Mouse (Mus musculus): ENCODE data around the gene Syt11. TPM values are rescaled to one million over a fixed set of nuclear protein-coding genes. Genes with fewer than 3 reads are reported as not detected.
A peak's percentile ranks its signal among the peaks of the same experiment; 100 is the strongest.
"Not testable (repeated sequence)": the region's sequence is repeated elsewhere in the genome, so short reads cannot be mapped to it uniquely, and the experiment has no call there.

Gene Syt11
- polyA plus RNA-seq, 1 experiment, result 9.5 TPM

- H3K4me1 ChIP-seq (ENCODE audit: control insufficient read depth, insufficient read depth, low read length), result no peaks in the 10 kb centered on the region
- H3K9ac ChIP-seq (ENCODE audit: low read depth, poor library complexity, severe bottlenecking), result peak overlapping the region; percentile 56
- H3K27me3 ChIP-seq (ENCODE audit: control insufficient read depth, insufficient read depth, low read length, poor library complexity, severe bottlenecking), result no peaks in the 10 kb centered on the region
- peak overlapping the region; percentile 94 for H3K4me3 ChIP-seq (ENCODE audit: low read depth, low read length)
- peaks cover 18% of the 10 kb centered on the region for H3K36me3 ChIP-seq (ENCODE audit: control insufficient read depth, insufficient read depth, low read length, poor library complexity, severe bottlenecking)
- TF ChIP-seq EP300 (IDR thresholded peaks at IDR 0.05; ENCODE audit: insufficient read depth, low read depth, low read length) (no peak), POLR2A (IDR thresholded peaks at IDR 0.05; ENCODE audit: insufficient read depth, low read length) (no peak), CTCF (IDR thresholded peaks at IDR 0.05; ENCODE audit: low read depth, low read length) (no peak)
- no peaks in the 10 kb centered on the region for H3K9me3 ChIP-seq (replicated peaks; ENCODE audit: control insufficient read depth, insufficient read depth, low read length, poor library complexity, severe bottlenecking)
- H3K27ac ChIP-seq (ENCODE audit: insufficient read depth, low read length), result no peak overlapping the region
These were observed 57.7 kb downstream of the Syt11 start for GRCm38 (mm10) chr3:88717198-88717798.

GRCm38 (mm10) chr3:88716399-88717197 lies 58.4 kb downstream of the Syt11 start, which contains the start of gene Rit1:
Gene Rit1 (plus strand): TSS chr3:88716838.
- TF ChIP-seq CTCF (IDR thresholded peaks at IDR 0.05; ENCODE audit: low read depth, low read length), result no peak
- TF ChIP-seq POLR2A (IDR thresholded peaks at IDR 0.05; ENCODE audit: insufficient read depth, low read length), result no peak
- TF ChIP-seq EP300 (IDR thresholded peaks at IDR 0.05; ENCODE audit: insufficient read depth, low read depth, low read length), result no peak
- H3K4me3 ChIP-seq (ENCODE audit: low read depth, low read length), result peak within 1 kb of the TSS; percentile 94

GRCm38 (mm10) chr3:88715716-88716115 lies 59.2 kb downstream of the Syt11 start:
- H3K4me1 ChIP-seq (ENCODE audit: control insufficient read depth, insufficient read depth, low read length); H3K4me3 ChIP-seq (ENCODE audit: low read depth, low read length); H3K27ac ChIP-seq (ENCODE audit: insufficient read depth, low read length); H3K9me3 ChIP-seq (replicated peaks; ENCODE audit: control insufficient read depth, insufficient read depth, low read length, poor library complexity, severe bottlenecking); H3K9ac ChIP-seq (ENCODE audit: low read depth, poor library complexity, severe bottlenecking); H3K27me3 ChIP-seq (ENCODE audit: control insufficient read depth, insufficient read depth, low read length, poor library complexity, severe bottlenecking): not testable (repeated sequence)
- peaks cover 33% of the 10 kb centered on the region for H3K36me3 ChIP-seq (ENCODE audit: control insufficient read depth, insufficient read depth, low read length, poor library complexity, severe bottlenecking)

More at GRCm38 (mm10) chr3:88716399-88717197, 58.4 kb downstream of the Syt11 start, which contains the start of gene Rit1:
- no peaks in the 10 kb centered on the region for H3K9me3 ChIP-seq (replicated peaks; ENCODE audit: control insufficient read depth, insufficient read depth, low read length, poor library complexity, severe bottlenecking)
- H3K27me3 ChIP-seq (ENCODE audit: control insufficient read depth, insufficient read depth, low read length, poor library complexity, severe bottlenecking), result no peaks in the 10 kb centered on the region
- peaks cover 24% of the 10 kb centered on the region for H3K36me3 ChIP-seq (ENCODE audit: control insufficient read depth, insufficient read depth, low read length, poor library complexity, severe bottlenecking)
- peak within 1 kb of the TSS; percentile 56 for H3K9ac ChIP-seq (ENCODE audit: low read depth, poor library complexity, severe bottlenecking)
- H3K27ac ChIP-seq (ENCODE audit: insufficient read depth, low read length), result no peak within 1 kb of the TSS
- no peaks in the 10 kb centered on the region for H3K4me1 ChIP-seq (ENCODE audit: control insufficient read depth, insufficient read depth, low read length)

- H3K27ac ChIP-seq (ENCODE audit: insufficient read depth, low read length), result no peak overlapping the region; the same call in 1 of the 2 replicates
- H3K4me3 ChIP-seq (ENCODE audit: low read depth, low read length), result no peak overlapping the region
- H3K9me3 ChIP-seq (replicated peaks; ENCODE audit: control insufficient read depth, insufficient read depth, low read length, poor library complexity, severe bottlenecking), result no peaks in the 10 kb centered on the region
- H3K9ac ChIP-seq (ENCODE audit: low read depth, poor library complexity, severe bottlenecking), result no peak overlapping the region
- no peak for TF ChIP-seq CTCF (IDR thresholded peaks at IDR 0.05; ENCODE audit: low read depth, low read length)
- H3K27me3 ChIP-seq (ENCODE audit: control insufficient read depth, insufficient read depth, low read length, poor library complexity, severe bottlenecking), result no peaks in the 10 kb centered on the region
- H3K36me3 ChIP-seq (ENCODE audit: control insufficient read depth, insufficient read depth, low read length, poor library complexity, severe bottlenecking), result peaks cover 41% of the 10 kb centered on the region
- no peaks in the 10 kb centered on the region for H3K4me1 ChIP-seq (ENCODE audit: control insufficient read depth, insufficient read depth, low read length)
These were observed 60.2 kb downstream of the Syt11 start for GRCm38 (mm10) chr3:88714725-88715124.

- H3K27ac ChIP-seq (ENCODE audit: insufficient read depth, low read length), result no peak overlapping the region
- TF ChIP-seq CTCF (IDR thresholded peaks at IDR 0.05; ENCODE audit: low read depth, low read length) (no peak), POLR2A (IDR thresholded peaks at IDR 0.05; ENCODE audit: insufficient read depth, low read length) (no peak), EP300 (IDR thresholded peaks at IDR 0.05; ENCODE audit: insufficient read depth, low read depth, low read length) (no peak)
- H3K27me3 ChIP-seq (ENCODE audit: control insufficient read depth, insufficient read depth, low read length, poor library complexity, severe bottlenecking), result no peaks in the 10 kb centered on the region
- no peaks in the 10 kb centered on the region for H3K9me3 ChIP-seq (replicated peaks; ENCODE audit: control insufficient read depth, insufficient read depth, low read length, poor library complexity, severe bottlenecking)
- no peaks in the 10 kb centered on the region for H3K4me1 ChIP-seq (ENCODE audit: control insufficient read depth, insufficient read depth, low read length)
- peaks cover 50% of the 10 kb centered on the region for H3K36me3 ChIP-seq (ENCODE audit: control insufficient read depth, insufficient read depth, low read length, poor library complexity, severe bottlenecking)
- H3K4me3 ChIP-seq (ENCODE audit: low read depth, low read length), result no peak overlapping the region
- H3K9ac ChIP-seq (ENCODE audit: low read depth, poor library complexity, severe bottlenecking), result no peak overlapping the region
These were observed 61.3 kb downstream of the Syt11 start for GRCm38 (mm10) chr3:88713709-88714108.

GRCm38 (mm10) chr3:88701222-88701621 lies 73.7 kb downstream of the Syt11 start:
- TF ChIP-seq POLR2A (IDR thresholded peaks at IDR 0.05; ENCODE audit: insufficient read depth, low read length) (no peak), CTCF (IDR thresholded peaks at IDR 0.05; ENCODE audit: low read depth, low read length) (no peak), EP300 (IDR thresholded peaks at IDR 0.05; ENCODE audit: insufficient read depth, low read depth, low read length) (no peak)
- Histone ChIP-seq H3K9me3 (replicated peaks; ENCODE audit: control insufficient read depth, insufficient read depth, low read length, poor library complexity, severe bottlenecking) (no peaks in the 10 kb centered on the region), H3K27ac (ENCODE audit: insufficient read depth, low read length) (no peak overlapping the region), H3K36me3 (ENCODE audit: control insufficient read depth, insufficient read depth, low read length, poor library complexity, severe bottlenecking) (peaks cover 85% of the 10 kb centered on the region), H3K4me1 (ENCODE audit: control insufficient read depth, insufficient read depth, low read length) (no peaks in the 10 kb centered on the region), H3K4me3 (ENCODE audit: low read depth, low read length) (no peak overlapping the region), H3K9ac (ENCODE audit: low read depth, poor library complexity, severe bottlenecking) (no peak overlapping the region), H3K27me3 (ENCODE audit: control insufficient read depth, insufficient read depth, low read length, poor library complexity, severe bottlenecking) (no peaks in the 10 kb centered on the region)
